Mouse (Mus musculus) large intestine, adult 2 months (tissue): ENCODE results near the gene Ninj2. TPM values are rescaled to one million over a fixed set of nuclear protein-coding genes. Genes with fewer than 3 reads are reported as not detected.
"Not testable (repeated sequence)": the region's sequence is repeated elsewhere in the genome, so short reads cannot be mapped to it uniquely, and the experiment has no call there.

ENCODE experiments used
- DNase-seq: peaks from one replicate; pipeline ENCODE4 v3.0.0-alpha.2; 2012; ENCODE audit warnings: low read depth, low spot score
- WGBS: fragments of 180-500 bp; shearing (Covaris S2); methylation state at CpG from one replicate; pipeline ENCODE4 v1.1.7; 2018; 5-methylcytosine and 5-hydroxymethylcytosine counted together
- polyA plus RNA-seq: library from polyadenylated mRNA; depleted of rRNA; stranded (reverse); fragments of >200 nt; gene quantifications from 2 replicates; pipeline ENCODE4 v1.2.3, GENCODE M21; 2012; rRNA removed

Gene Ninj2
- 0.34 TPM in 1 of 2 replicates, not detected in the other for polyA plus RNA-seq

GRCm38 (mm10) chr6:120093100-120093499, at the start of gene Ninj2:
Gene Ninj2, plus strand, starts transcription at chr6:120093350.
- WGBS, result 81% methylated on average over 11 of the region's 11 CpGs

GRCm38 (mm10) chr6:120045406-120045805, 47.7 kb upstream of the Ninj2 start:
- no peak for DNase-seq
- WGBS, result 75% methylated on average over 4 of the region's 4 CpGs

More at GRCm38 (mm10) chr6:120093100-120093499, at the start of gene Ninj2:
- no peak for DNase-seq

GRCm38 (mm10) chr6:120047705-120048292, 45.4 kb upstream of the Ninj2 start:
- no peak for DNase-seq
- 64% methylated on average over 7 of the region's 7 CpGs for WGBS

- DNase-seq, result no peak
- 83% methylated on average over 6 of the region's 6 CpGs for WGBS
These were observed 38.7 kb upstream of the Ninj2 start for GRCm38 (mm10) chr6:120054412-120054811.

- 60% methylated on average over 2 of the region's 2 CpGs for WGBS
- no peak for DNase-seq
These were observed 37.2 kb upstream of the Ninj2 start for GRCm38 (mm10) chr6:120055666-120056540.

- no peak for DNase-seq
These were observed 30.2 kb upstream of the Ninj2 start for GRCm38 (mm10) chr6:120062934-120063333.

GRCm38 (mm10) chr6:120064627-120065026, 28.5 kb upstream of the Ninj2 start:
- DNase-seq, result no peak
- WGBS, result 15% methylated on average over 2 of the region's 2 CpGs

More at GRCm38 (mm10) chr6:120062934-120063333, 30.2 kb upstream of the Ninj2 start:
- WGBS, result 90% methylated on average over 5 of the region's 5 CpGs

- 71% methylated on average over 6 of the region's 6 CpGs for WGBS
- no peak for DNase-seq
These were observed 27.5 kb upstream of the Ninj2 start for GRCm38 (mm10) chr6:120065552-120066177.

- 91% methylated on average over 3 of the region's 3 CpGs for WGBS
- no peak for DNase-seq
These were observed 23.6 kb upstream of the Ninj2 start for GRCm38 (mm10) chr6:120069546-120069945.

GRCm38 (mm10) chr6:120072630-120073029, 20.5 kb upstream of the Ninj2 start:
- WGBS, result 74% methylated on average over 2 of the region's 2 CpGs
- no peak for DNase-seq

- 88% methylated on average over 6 of the region's 6 CpGs for WGBS
- DNase-seq, result no peak
These were observed 16.3 kb upstream of the Ninj2 start for GRCm38 (mm10) chr6:120076619-120077450.

- 71% methylated on average over 10 of the region's 10 CpGs for WGBS
- DNase-seq, result no peak
These were observed 13.6 kb upstream of the Ninj2 start for GRCm38 (mm10) chr6:120079547-120079946.

GRCm38 (mm10) chr6:120081516-120081915, 11.6 kb upstream of the Ninj2 start:
- DNase-seq, result no peak
- 77% methylated on average over 4 of the region's 4 CpGs for WGBS

GRCm38 (mm10) chr6:120082251-120082950, 10.7 kb upstream of the Ninj2 start:
- 85% methylated on average over 6 of the region's 6 CpGs for WGBS
- no peak for DNase-seq

GRCm38 (mm10) chr6:120082951-120083411, 10.2 kb upstream of the Ninj2 start:
- WGBS, result 78% methylated on average over 8 of the region's 8 CpGs
- no peak for DNase-seq

- 60% methylated on average over 6 of the region's 6 CpGs for WGBS
- DNase-seq, result no peak
These were observed 9.7 kb upstream of the Ninj2 start for GRCm38 (mm10) chr6:120083442-120083841.

- DNase-seq, result no peak
- WGBS, result 92% methylated on average over 2 of the region's 2 CpGs
These were observed 8.2 kb upstream of the Ninj2 start for GRCm38 (mm10) chr6:120084983-120085382.

- WGBS, result 78% methylated on average over 3 of the region's 3 CpGs
- DNase-seq, result no peak
These were observed 7.3 kb upstream of the Ninj2 start for GRCm38 (mm10) chr6:120085832-120086231.

- DNase-seq, result not testable (repeated sequence)
- WGBS, result 94% methylated on average over 8 of the region's 8 CpGs
These were observed 6.1 kb upstream of the Ninj2 start for GRCm38 (mm10) chr6:120087041-120087440.
